Mouse (Mus musculus) testis, adult 2 months (tissue): ENCODE data around the gene Ice1.

ENCODE experiments used
- CTCF ChIP-seq: fragments of 200-500 bp; IDR thresholded peaks from 2 replicates; pipeline ENCODE4 v1.5.1; 2012; ENCODE audit warnings: low read depth, mild to moderate bottlenecking, inconsistent platforms, low read length, moderate library complexity; ENCODE audit not compliant: control insufficient read depth, insufficient read depth, insufficient replicate concordance
- POLR2A ChIP-seq: fragments of 200-500 bp; IDR thresholded peaks from 2 replicates; pipeline ENCODE4 v1.6.1; 2012; ENCODE audit warnings: low read depth, mild to moderate bottlenecking, inconsistent platforms, low read length, moderate library complexity; ENCODE audit not compliant: control insufficient read depth

DNA sequence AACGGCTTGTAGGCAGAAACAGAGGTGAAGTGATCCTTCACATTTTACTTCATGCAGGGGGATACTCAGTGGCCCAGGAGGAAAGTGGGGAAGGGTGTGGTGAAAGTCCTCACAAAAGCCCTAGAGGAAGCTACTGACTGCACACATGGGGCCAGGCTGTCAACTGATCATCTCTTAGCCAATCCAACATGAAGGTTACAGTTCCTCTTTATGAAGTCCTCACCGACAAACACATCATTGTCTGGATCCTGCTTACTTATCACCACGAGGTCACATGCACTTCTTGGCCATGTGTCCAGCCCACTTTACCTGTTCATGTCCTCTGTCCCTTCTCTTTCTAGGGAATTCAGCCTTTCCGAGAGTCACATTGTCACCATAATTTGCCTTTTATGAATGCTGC, 22.3 kb upstream of the Ice1 start:
- no peak for TF ChIP-seq CTCF
- TF ChIP-seq POLR2A = no peak
